Mouse (Mus musculus) neural tube, embryonic 11.5 days (tissue): ENCODE data around the gene A930033H14Rik. TPM values are rescaled to one million over a fixed set of nuclear protein-coding genes. Genes with fewer than 3 reads are reported as not detected.
A peak's percentile ranks its signal among the peaks of the same experiment; 100 is the strongest.

ENCODE experiments used
- ATAC-seq: fragments of 200-750 bp; cut with Nextera tagmentation; 2 replicates; pipeline ENCODE4 v1.8.0; 2017; ENCODE audit warnings: moderate number of reproducible peaks, mild to moderate bottlenecking, moderate TSS enrichment, moderate library complexity; ENCODE audit not compliant: insufficient read depth, low FRiP score, low TSS enrichment
- DNase-seq: peaks from one replicate; pipeline ENCODE4 v3.0.0-alpha.2; 2015; ENCODE audit warnings: low spot score
- H3K27ac ChIP-seq: fragments of 300-500 bp; sonication (generic); 2 replicates; pipeline ENCODE4 v1.5.1; 2014; ENCODE audit warnings: low read depth, mild to moderate bottlenecking, low read length
- H3K27me3 ChIP-seq: fragments of 300-500 bp; sonication (generic); 2 replicates; pipeline ENCODE4 v1.6.1; 2014; ENCODE audit warnings: mild to moderate bottlenecking, low read length, mixed read lengths; ENCODE audit not compliant: control insufficient read depth, insufficient read depth
- H3K36me3 ChIP-seq: fragments of 300-500 bp; sonication (generic); 2 replicates; pipeline ENCODE4 v1.6.1; 2014; ENCODE audit warnings: mild to moderate bottlenecking, low read length, moderate library complexity, mixed read lengths; ENCODE audit not compliant: control insufficient read depth, insufficient read depth
- H3K4me1 ChIP-seq: fragments of 300-500 bp; sonication (generic); 2 replicates; pipeline ENCODE4 v1.6.1; 2014; ENCODE audit warnings: low read length, mixed read lengths; ENCODE audit not compliant: control insufficient read depth, insufficient read depth
- H3K4me2 ChIP-seq: fragments of 300-500 bp; sonication (generic); 2 replicates; pipeline ENCODE4 v1.6.1; 2014; ENCODE audit warnings: low read depth, mild to moderate bottlenecking, moderate library complexity
- H3K4me3 ChIP-seq: fragments of 300-500 bp; sonication (generic); 2 replicates; pipeline ENCODE4 v1.5.1; 2014; ENCODE audit warnings: low read depth, low read length
- H3K9ac ChIP-seq: fragments of 300-500 bp; sonication (generic); 2 replicates; pipeline ENCODE4 v1.6.1; 2014; ENCODE audit warnings: mild to moderate bottlenecking, low read length
- H3K9me3 ChIP-seq: fragments of 300-500 bp; sonication (generic); 2 replicates; pipeline ENCODE4 v1.6.1; 2016; ENCODE audit warnings: low read length; ENCODE audit not compliant: control insufficient read depth
- WGBS: fragments of 180-500 bp; shearing (Covaris S2); extraction: QIAGEN DNeasy Blood & Tissue Kit; methylation state at CpG from one replicate; pipeline ENCODE4 v1.1.7; 2014; 5-methylcytosine and 5-hydroxymethylcytosine counted together
- polyA plus RNA-seq: library from polyadenylated mRNA; unstranded; fragments of >200 nt; fragmentation: Nextera tagmentation; extraction: Ambion mirVana; gene quantifications from 2 replicates; pipeline ENCODE4 v1.2.1, GENCODE M21; 2014

Gene A930033H14Rik
- 0.77 and 1.3 TPM in 2 replicates for polyA plus RNA-seq

DNA sequence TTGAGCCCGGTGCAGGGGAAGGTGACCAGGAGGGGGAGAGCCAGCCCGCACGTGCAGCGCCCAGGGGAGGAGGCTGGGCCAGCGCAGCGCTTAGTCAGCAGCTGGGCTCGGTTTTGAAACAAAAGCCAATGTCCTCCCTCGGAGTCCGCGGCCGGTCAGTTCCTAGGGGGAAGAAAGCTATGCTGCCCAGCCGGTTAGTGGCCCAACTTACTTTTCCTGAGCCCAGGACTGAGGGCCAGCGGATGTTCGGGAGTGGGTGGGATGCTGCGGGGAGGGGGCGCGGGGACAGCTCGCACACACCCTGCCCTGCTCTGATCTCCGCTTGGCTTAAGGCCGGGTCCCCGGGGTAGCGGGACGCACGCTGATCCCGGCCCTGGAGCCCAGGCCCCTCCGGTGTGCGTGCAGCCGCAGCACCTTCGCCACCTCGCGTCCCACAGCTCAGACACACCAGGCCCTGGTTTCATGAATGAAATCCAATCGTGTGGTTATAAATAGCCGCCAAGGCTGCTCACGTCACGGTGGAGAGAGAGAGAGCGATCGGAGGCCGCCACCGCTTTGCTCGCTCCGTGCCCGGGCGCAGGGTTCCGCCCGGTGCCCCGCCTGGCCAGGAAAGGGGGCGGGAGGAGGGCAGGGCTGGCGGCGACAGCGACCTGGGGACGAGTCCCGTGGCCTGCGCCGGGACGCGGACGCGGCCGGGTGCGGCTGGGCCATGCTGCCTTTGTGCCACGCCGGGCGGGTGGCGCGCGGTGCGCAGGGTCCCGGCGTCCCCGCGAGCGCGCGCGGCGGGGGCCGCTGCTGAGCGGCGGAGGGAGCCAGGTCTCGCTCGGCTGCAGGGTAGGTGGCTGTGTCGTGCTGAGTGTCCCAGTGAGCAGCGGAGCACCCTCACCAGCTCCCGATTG lies at the start of gene A930033H14Rik:
Gene A930033H14Rik (minus strand): TSS at position 557 of the 899 bp plus-strand sequence.
- ATAC-seq, result peak; percentile 89
- WGBS, result under 1% methylated on average over 79 of the region's 84 CpGs
- peak within 1 kb of the TSS; percentile 93 for H3K27ac ChIP-seq
- peak within 1 kb of the TSS; percentile 74 for H3K4me3 ChIP-seq
- no peaks in the 10 kb centered on the region for H3K9me3 ChIP-seq
- H3K4me2 ChIP-seq, result peak within 1 kb of the TSS; percentile 85
- peak within 1 kb of the TSS; percentile 73 for H3K9ac ChIP-seq
- H3K36me3 ChIP-seq, result no peaks in the 10 kb centered on the region
- DNase-seq, result peak; percentile 86
- no peaks in the 10 kb centered on the region for H3K27me3 ChIP-seq
- peaks cover 5% of the 10 kb centered on the region; the same call in 1 of the 2 replicates for H3K4me1 ChIP-seq

DNA sequence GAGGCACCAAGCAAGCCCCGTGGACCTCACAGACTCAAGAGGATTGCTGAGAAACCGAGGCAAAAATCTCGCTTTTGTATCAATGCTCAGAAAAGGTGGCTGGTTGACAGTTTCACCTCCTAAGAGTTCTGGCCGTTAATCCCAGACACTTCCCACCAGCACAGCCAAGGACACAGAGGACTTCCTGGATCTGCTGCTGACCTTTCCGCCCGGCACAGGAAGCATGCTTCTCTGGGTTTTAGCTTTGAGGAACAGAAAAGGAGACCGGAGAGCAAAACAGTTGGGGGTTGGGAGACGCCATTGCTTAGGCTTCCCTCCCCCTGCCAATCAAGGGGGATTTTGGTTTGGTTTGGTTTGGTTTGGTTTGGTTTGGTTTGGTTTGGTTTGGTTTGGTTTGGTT lies 47.0 kb upstream of the A930033H14Rik start:
- H3K27ac ChIP-seq, result no peak overlapping the region
- WGBS, result 87% methylated on average over 8 of the region's 8 CpGs
- 0 out of 2 replicates have a peak, but pooled peaks cover 2% of the 10 kb centered on the region for H3K4me1 ChIP-seq
- no peaks in the 10 kb centered on the region for H3K36me3 ChIP-seq
- H3K27me3 ChIP-seq, result no peaks in the 10 kb centered on the region
- H3K9ac ChIP-seq, result no peak overlapping the region
- no peaks in the 10 kb centered on the region for H3K9me3 ChIP-seq
- no peak overlapping the region for H3K4me3 ChIP-seq
- ATAC-seq, result no peak
- no peak for DNase-seq
- no peak overlapping the region for H3K4me2 ChIP-seq

DNA sequence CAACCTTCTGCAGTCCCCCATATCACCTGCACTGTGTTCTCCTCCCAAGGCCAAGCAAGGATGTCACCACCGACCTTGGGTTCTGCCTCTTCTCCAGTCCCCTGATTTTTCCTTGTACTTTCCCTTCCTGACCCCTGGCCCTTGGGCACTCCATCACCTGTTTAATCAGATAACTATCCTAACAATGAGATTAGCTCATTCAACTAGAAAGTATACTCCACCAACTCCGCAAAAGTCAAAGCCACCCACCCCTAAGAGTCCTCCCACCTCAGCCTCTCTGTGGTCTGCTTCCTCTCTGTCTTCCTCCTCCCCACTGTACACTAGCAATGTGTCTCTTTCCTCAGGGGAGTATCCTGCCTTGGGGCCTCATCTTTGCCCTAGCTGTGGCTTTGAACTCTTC lies 46.3 kb upstream of the A930033H14Rik start:
- no peaks in the 10 kb centered on the region for H3K36me3 ChIP-seq
- ATAC-seq, result no peak

DNA sequence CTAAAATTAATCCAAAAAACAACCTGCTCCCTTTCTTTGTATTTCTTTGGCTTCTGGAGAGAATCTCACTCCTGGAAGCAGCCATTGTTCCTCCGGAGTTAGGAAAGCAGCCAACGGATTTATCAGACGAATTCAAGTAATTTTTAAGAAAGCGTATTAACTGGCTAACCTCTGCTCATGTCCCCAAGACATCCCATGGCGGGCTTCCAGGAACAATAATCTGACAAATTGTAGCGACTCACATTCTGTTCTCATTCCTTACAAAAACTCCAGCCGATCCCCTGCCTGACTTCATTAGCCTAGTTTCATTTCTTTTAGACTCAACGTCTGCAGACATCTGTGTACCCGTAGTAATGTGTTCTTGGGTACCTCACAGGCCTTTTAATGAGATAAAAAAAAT lies 45.7 kb upstream of the A930033H14Rik start:
- ATAC-seq, result no peak
- Histone ChIP-seq H3K27me3 (no peaks in the 10 kb centered on the region), H3K4me2 (no peak overlapping the region)

More for the DNA sequence above, 46.3 kb upstream of the A930033H14Rik start:
- no peak overlapping the region for H3K4me3 ChIP-seq
- H3K9ac ChIP-seq, result no peak overlapping the region
- H3K4me1 ChIP-seq, result peaks cover 8% of the 10 kb centered on the region; the same call in 1 of the 2 replicates
- DNase-seq, result no peak
- H3K4me2 ChIP-seq, result no peak overlapping the region
- H3K27ac ChIP-seq, result no peak overlapping the region
- H3K27me3 ChIP-seq, result no peaks in the 10 kb centered on the region
- 79% methylated on average over 2 of the region's 2 CpGs for WGBS
- no peaks in the 10 kb centered on the region for H3K9me3 ChIP-seq

DNA sequence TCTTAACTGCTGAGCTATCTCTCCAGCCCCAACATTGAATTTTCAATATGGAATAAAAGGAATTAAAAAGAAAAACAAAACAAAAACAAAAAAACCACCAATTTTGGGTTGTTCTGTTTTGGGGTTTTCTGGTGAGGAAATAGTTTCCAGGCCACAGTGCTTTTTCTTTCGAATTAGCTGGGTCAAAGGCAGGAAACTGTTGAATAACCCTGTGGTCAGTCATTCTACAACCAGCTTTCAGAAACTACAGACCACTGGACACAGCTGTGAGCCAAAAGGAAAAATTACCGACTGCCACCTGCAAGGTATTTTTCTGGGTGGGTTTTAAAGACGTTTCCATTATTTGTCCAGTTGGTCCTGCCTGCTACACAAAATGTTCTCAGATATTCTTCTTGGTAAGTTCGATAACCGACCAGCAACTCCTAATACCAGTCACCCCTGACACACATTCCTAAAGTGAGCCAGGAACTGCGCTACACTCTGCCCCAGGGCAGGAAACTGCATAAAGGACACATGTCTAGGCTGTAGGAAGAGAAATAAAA lies 44.8 kb upstream of the A930033H14Rik start:
- DNase-seq (no peak), ATAC-seq (no peak)
- H3K27ac ChIP-seq, result no peak overlapping the region
- H3K9ac ChIP-seq, result no peak overlapping the region
- H3K36me3 ChIP-seq, result no peaks in the 10 kb centered on the region
- WGBS, result 88% methylated on average over 6 of the region's 6 CpGs
- peaks cover 10% of the 10 kb centered on the region; the same call in 1 of the 2 replicates for H3K4me1 ChIP-seq
- no peaks in the 10 kb centered on the region for H3K9me3 ChIP-seq
- H3K4me2 ChIP-seq, result no peak overlapping the region
- no peak overlapping the region for H3K4me3 ChIP-seq
- H3K27me3 ChIP-seq, result no peaks in the 10 kb centered on the region

More for the DNA sequence above, 45.7 kb upstream of the A930033H14Rik start:
- WGBS, result 86% methylated on average over 9 of the region's 9 CpGs
- no peak for DNase-seq
- Histone ChIP-seq H3K27ac (no peak overlapping the region), H3K9ac (no peak overlapping the region), H3K36me3 (no peaks in the 10 kb centered on the region), H3K9me3 (no peaks in the 10 kb centered on the region), H3K4me3 (no peak overlapping the region), H3K4me1 (peaks cover 6% of the 10 kb centered on the region; the same call in 1 of the 2 replicates)

DNA sequence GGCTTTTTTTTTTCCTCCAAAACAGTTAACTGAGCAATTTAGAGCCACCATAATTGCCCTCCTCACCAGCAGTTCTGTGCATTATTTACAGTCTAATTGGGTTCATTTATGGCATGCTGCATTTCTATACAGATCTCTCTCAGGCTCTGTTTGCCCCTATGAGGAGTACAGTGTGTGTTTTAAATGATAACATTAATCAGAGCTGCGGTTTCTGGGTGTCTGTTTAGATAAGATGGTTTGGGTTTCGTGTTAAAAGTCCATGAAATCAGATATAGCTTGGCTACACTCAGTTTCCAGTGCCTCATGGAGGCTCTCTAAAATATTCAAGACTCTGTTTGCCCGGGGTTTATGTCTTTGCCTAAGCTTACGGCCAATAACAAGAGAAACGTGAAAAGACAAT lies 42.7 kb upstream of the A930033H14Rik start:
- Histone ChIP-seq H3K4me1 (peaks cover 10% of the 10 kb centered on the region; the same call in 1 of the 2 replicates), H3K27ac (0 out of 2 replicates have a peak overlapping the region, but pooled peaks have one; percentile 20), H3K9ac (no peak overlapping the region), H3K4me3 (no peak overlapping the region), H3K36me3 (no peaks in the 10 kb centered on the region), H3K4me2 (no peak overlapping the region), H3K27me3 (no peaks in the 10 kb centered on the region), H3K9me3 (no peaks in the 10 kb centered on the region)
- 68% methylated on average over 5 of the region's 5 CpGs for WGBS
- no peak for DNase-seq
- no peak for ATAC-seq

DNA sequence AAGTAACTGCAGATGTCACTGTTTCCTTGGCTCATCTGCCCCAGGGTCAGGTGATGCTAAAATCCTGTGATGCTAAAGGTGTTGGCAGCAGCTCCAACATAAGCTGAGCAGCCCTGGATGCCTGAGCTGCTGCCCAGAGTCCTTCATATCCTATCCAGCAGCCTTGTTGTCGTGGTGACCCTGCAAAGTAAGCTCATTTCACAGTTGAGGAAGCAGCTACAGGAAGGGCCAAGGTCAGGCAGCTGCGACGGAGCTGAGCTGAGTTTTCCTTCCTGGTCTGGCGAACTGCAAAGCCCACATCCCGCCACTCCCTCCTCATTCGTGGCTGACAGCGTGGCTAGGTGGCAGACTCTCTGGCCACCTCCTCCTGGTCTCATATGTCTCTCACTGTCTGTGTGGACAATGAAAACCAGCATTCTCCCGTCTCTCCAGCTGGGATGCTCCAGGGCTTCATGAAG lies 41.5 kb upstream of the A930033H14Rik start:
- peak overlapping the region; percentile 29; the same call in 1 of the 2 replicates for H3K27ac ChIP-seq
- ATAC-seq (no peak), DNase-seq (peak; percentile 48)
- H3K9me3 ChIP-seq, result no peaks in the 10 kb centered on the region
- H3K9ac ChIP-seq, result no peak overlapping the region
- no peaks in the 10 kb centered on the region for H3K36me3 ChIP-seq
- H3K4me1 ChIP-seq, result peaks cover 10% of the 10 kb centered on the region; the same call in 1 of the 2 replicates
- H3K27me3 ChIP-seq, result no peaks in the 10 kb centered on the region
- no peak overlapping the region for H3K4me3 ChIP-seq
- WGBS, result 21% methylated on average over 8 of the region's 8 CpGs
- H3K4me2 ChIP-seq, result no peak overlapping the region

DNA sequence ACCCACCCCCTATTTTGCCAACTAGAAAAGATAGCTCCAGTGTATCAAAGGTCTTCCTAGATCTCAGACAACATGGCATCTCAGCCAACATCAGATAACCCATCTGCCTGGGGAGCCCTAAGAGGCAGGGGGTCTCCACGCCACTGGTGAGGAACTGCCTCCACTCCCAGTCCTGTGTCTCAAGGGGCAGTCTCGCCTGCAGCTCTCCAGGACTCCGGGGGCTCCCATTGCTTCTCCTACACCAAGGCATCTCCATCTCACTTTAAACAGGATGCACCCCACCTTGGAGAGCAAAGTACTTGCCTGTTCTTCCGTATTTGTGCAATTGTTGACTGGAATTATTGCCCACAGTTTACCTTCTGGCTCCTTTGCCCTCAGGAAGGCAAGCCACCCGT lies 40.8 kb upstream of the A930033H14Rik start:
- H3K4me2 ChIP-seq, result no peak overlapping the region
- DNase-seq (no peak), ATAC-seq (no peak)
- no peak overlapping the region for H3K4me3 ChIP-seq
- WGBS, result 80% methylated on average over 5 of the region's 5 CpGs
- no peaks in the 10 kb centered on the region for H3K27me3 ChIP-seq
- no peaks in the 10 kb centered on the region for H3K9me3 ChIP-seq
- H3K36me3 ChIP-seq, result no peaks in the 10 kb centered on the region
- no peak overlapping the region for H3K9ac ChIP-seq
- 0 out of 2 replicates have a peak overlapping the region, but pooled peaks have one; percentile 29 for H3K27ac ChIP-seq
- H3K4me1 ChIP-seq, result peaks cover 10% of the 10 kb centered on the region; the same call in 1 of the 2 replicates
